Mouse (Mus musculus) urinary bladder, postnatal 4 days (tissue): ENCODE data around the gene Ldhc.

Experiments
- DNase-seq, 2 experiments: peaks; one replicate each; pipeline ENCODE4 v3.0.0; 2021 to 2022; ENCODE audit warnings: low spot score in 2 of 2

The Ldhc gene

GRCm38 (mm10) chr7:46916376-46916775 is 55.4 kb downstream of the Ldhc start:
- no peak for DNase-seq

- no peak for DNase-seq
These were observed 57.8 kb downstream of the Ldhc start for GRCm38 (mm10) chr7:46918678-46919371.

- DNase-seq = peak; percentile 85 to 93
These were observed 58.7 kb downstream of the Ldhc start, which contains the start of gene Tsg101 for GRCm38 (mm10) chr7:46919551-46920176. TSS of gene Tsg101 (minus strand) at chr7:46919969.

DNA sequence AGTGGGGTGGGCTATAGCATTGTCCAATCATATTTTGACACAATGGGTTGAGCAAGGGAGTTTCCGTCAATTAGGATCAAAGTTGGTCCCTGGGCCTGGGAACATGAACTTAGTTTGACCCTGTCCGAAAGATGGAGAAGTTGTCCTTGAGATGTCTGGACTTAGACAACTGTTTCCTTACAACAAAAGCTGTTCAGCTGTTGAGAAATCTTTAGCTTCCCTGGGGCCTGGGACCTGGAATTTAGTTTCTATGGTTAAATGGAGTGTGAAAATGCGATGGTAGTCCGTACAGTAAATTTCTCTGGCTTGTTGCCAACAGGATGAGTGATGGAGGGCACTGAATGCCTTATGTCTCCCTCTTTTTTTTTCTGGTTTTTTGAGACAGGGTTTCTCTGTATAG is 61.1 kb downstream of the Ldhc start:
- DNase-seq = no peak
